Mouse (Mus musculus) heart, postnatal 0 days (tissue): ENCODE measurements at regions not wholly inside any gene's neighbourhood (a gene's known extent, or its start where the extent isn't known, plus 50 kb on each side); places are given as distances from the start of the nearest gene placed in this dataset.

Experiments used
- CTCF ChIP-seq: IDR thresholded peaks from 2 replicates; pipeline ENCODE4 v1.5.1; 2016; ENCODE audit warnings: antibody characterized with exemption, control low read depth, low read depth
- EP300 ChIP-seq: IDR thresholded peaks from 2 replicates; pipeline ENCODE4 v1.6.1; 2016; ENCODE audit warnings: antibody characterized with exemption, low read depth

- TF ChIP-seq CTCF: no peak
- TF ChIP-seq EP300: no peak
These were observed 359.5 kb upstream of the 2610001J05Rik start for GRCm38 (mm10) chr6:14230823-14231222.
